11 mouse cellular contexts compared by ENCODE assay signal in the genomic region with DNA sequence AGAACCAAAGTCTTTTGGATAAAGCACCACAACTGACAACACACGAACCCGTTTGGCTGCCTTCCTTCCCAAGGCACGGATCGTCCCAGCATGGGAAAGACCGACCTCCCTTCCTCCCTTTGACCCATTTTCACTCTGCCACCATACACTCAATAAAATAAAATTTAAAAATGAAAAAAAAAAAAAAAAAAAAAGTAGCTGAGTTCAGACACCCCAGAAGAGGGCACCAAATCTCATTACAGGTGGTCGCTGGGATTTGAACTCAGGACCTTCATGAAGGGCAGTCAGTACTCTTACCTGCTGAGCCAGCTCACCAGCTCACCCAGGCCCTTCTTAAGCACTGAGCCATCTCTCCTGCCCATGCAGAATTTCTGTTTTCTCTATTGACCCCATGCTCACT. TPM values are rescaled to one million over a fixed set of nuclear protein-coding genes. Genes with fewer than 3 reads are reported as not detected.
A peak's percentile ranks its signal among the peaks of the same experiment; 100 is the strongest.
DNase-seq lines count a peak whose midpoint lies in the region; ATAC-seq and TF ChIP-seq lines count a peak whose summit lies in the region.
"Had no signal": no experiment of that assay in that cellular context is flagged by ENCODE, and none has a peak within 500 bp of the region (broad histone marks: within the 10 kb centered on the region; RNA-seq: fewer than 3 reads in every experiment).

No protein-coding gene starts in this region.

- DNase-seq in heart, embryonic 10.5 days (ENCODE audit: low spot score) = no peak
- no peak for DNase-seq in heart, postnatal 36 days
- DNase-seq in lung, postnatal 0 days (ENCODE audit: low spot score) = no peak
- no peak for DNase-seq in lung, postnatal 10 days
- DNase-seq in urinary bladder, adult 2 months (ENCODE audit: low spot score) = no peak
- no peak for DNase-seq in adrenal gland, adult 18-20 months (ENCODE audit: low spot score in 2 of 2)
- DNase-seq: B cell, adult 2 months had no signal

- no peak for TF ChIP-seq CTCF in lung, postnatal 0 days (IDR thresholded peaks at IDR 0.05)
- TF ChIP-seq CTCF in intestine, postnatal 0 days (IDR thresholded peaks at IDR 0.05; ENCODE audit: low read depth) = no peak

- no peaks in the 10 kb centered on the region for H3K36me3 ChIP-seq in heart, embryonic 10.5 days
- no peaks in the 10 kb centered on the region for H3K36me3 ChIP-seq in lung, postnatal 0 days (ENCODE audit: insufficient read depth, low read length)
- no peaks in the 10 kb centered on the region for H3K36me3 ChIP-seq in intestine, postnatal 0 days (ENCODE audit: control insufficient read depth, insufficient read depth)
- H3K36me3 ChIP-seq in stomach, embryonic 16.5 days (ENCODE audit: control insufficient read depth, insufficient read depth, low read length) = no peaks in the 10 kb centered on the region

- H3K27ac ChIP-seq in heart, embryonic 10.5 days = no peak overlapping the region
- H3K27ac ChIP-seq in lung, postnatal 0 days (ENCODE audit: low read length) = no peak overlapping the region
- no peak overlapping the region for H3K27ac ChIP-seq in intestine, postnatal 0 days (ENCODE audit: low read depth, low read length)
- H3K27ac ChIP-seq in stomach, embryonic 16.5 days (ENCODE audit: low read length) = no peak overlapping the region
- H3K27ac ChIP-seq: macrophage had no signal

- TF ChIP-seq EP300 in lung, postnatal 0 days (IDR thresholded peaks at IDR 0.05) = no peak

- no peak overlapping the region for H3K9ac ChIP-seq in lung, postnatal 0 days (replicated peaks; ENCODE audit: low read depth)
- H3K9ac ChIP-seq in intestine, postnatal 0 days (ENCODE audit: low read depth, low read length) = no peak overlapping the region
- H3K9ac ChIP-seq in stomach, embryonic 16.5 days (ENCODE audit: low read length) = no peak overlapping the region

- H3K4me2 ChIP-seq in lung, postnatal 0 days (replicated peaks; ENCODE audit: low read depth, low read length) = peak overlapping the region; percentile 48
- H3K4me2 ChIP-seq in intestine, postnatal 0 days (replicated peaks; ENCODE audit: low read depth) = peak overlapping the region; percentile 58
- H3K4me2 ChIP-seq in stomach, embryonic 16.5 days (ENCODE audit: low read depth, low read length) = peak overlapping the region; percentile 58; the same call in 1 of the 2 replicates

- intact Hi-C loops in heart, postnatal 36 days (cut with DNase I) = no loop called here

- no peaks in the 10 kb centered on the region for H3K9me3 ChIP-seq in heart, embryonic 10.5 days
- H3K9me3 ChIP-seq in lung, postnatal 0 days (ENCODE audit: low read length) = no peaks in the 10 kb centered on the region
- no peaks in the 10 kb centered on the region for H3K9me3 ChIP-seq in intestine, postnatal 0 days (ENCODE audit: control insufficient read depth)
- no peaks in the 10 kb centered on the region for H3K9me3 ChIP-seq in stomach, embryonic 16.5 days (replicated peaks; ENCODE audit: control insufficient read depth, low read length)

- peaks cover 12% of the 10 kb centered on the region; the same call in 1 of the 2 replicates for H3K4me1 ChIP-seq in heart, embryonic 10.5 days
- H3K4me1 ChIP-seq in lung, postnatal 0 days (ENCODE audit: insufficient read depth, low read depth, low read length) = no peaks in the 10 kb centered on the region
- H3K4me1 ChIP-seq in intestine, postnatal 0 days (replicated peaks; ENCODE audit: control insufficient read depth, insufficient read depth, low read length) = no peaks in the 10 kb centered on the region
- H3K4me1 ChIP-seq in stomach, embryonic 16.5 days (ENCODE audit: control insufficient read depth, insufficient read depth, low read length) = peaks cover 9% of the 10 kb centered on the region

- WGBS in heart, embryonic 10.5 days = 46% methylated on average over 6 of the region's 6 CpGs
- WGBS in lung, postnatal 0 days = 44% methylated on average over 6 of the region's 6 CpGs
- whole genome bisulfite sequencing in intestine, postnatal 0 days = 53% methylated on average over 6 of the region's 6 CpGs
- WGBS in stomach, embryonic 16.5 days = 40% methylated on average over 6 of the region's 6 CpGs

- peak overlapping the region; percentile 55 for H3K4me3 ChIP-seq in heart, embryonic 10.5 days
- H3K4me3 ChIP-seq in lung, postnatal 0 days (ENCODE audit: low read depth, low read length) = no peak overlapping the region
- H3K4me3 ChIP-seq in intestine, postnatal 0 days (ENCODE audit: low read depth, low read length) = no peak overlapping the region
- H3K4me3 ChIP-seq in stomach, embryonic 16.5 days (replicated peaks; ENCODE audit: low read length) = no peak overlapping the region; the same call in 1 of the 2 replicates
- H3K4me3 ChIP-seq: erythroblast, embryonic 14.5 days had no signal

- no peak for ATAC-seq in lung, postnatal 0 days
- ATAC-seq in intestine, postnatal 0 days = no peak
- ATAC-seq in stomach, embryonic 16.5 days (ENCODE audit: insufficient read depth, low FRiP score) = no peak

- H3K27me3 ChIP-seq in heart, embryonic 10.5 days (ENCODE audit: insufficient read depth, poor library complexity, severe bottlenecking) = no peaks in the 10 kb centered on the region
- no peaks in the 10 kb centered on the region for H3K27me3 ChIP-seq in lung, postnatal 0 days (replicated peaks; ENCODE audit: insufficient read depth, low read length)
- H3K27me3 ChIP-seq in intestine, postnatal 0 days (replicated peaks; ENCODE audit: control insufficient read depth, insufficient read depth, low read length) = no peaks in the 10 kb centered on the region
- no peaks in the 10 kb centered on the region for H3K27me3 ChIP-seq in stomach, embryonic 16.5 days (ENCODE audit: control insufficient read depth, insufficient read depth, low read length)

RNA-seq across cellular contexts. Expression of a gene that starts 5.0 kb away (rescaled TPM):
- polyA plus RNA-seq in heart, embryonic 10.5 days (2016; fragmentation: Nextera tagmentation; extraction: Ambion mirVana) = 120 and 142 TPM in 2 replicates
- total RNA-seq in heart, postnatal 36 days (2021) = 10 to 100 TPM; 30.9 to 34.6 TPM
- polyA plus RNA-seq in lung, postnatal 0 days (2015; fragmentation: Nextera tagmentation; extraction: Ambion mirVana) = 89.5 and 97.7 TPM in 2 replicates
- 177 and 194 TPM in 2 replicates for polyA plus RNA-seq in intestine, postnatal 0 days (2015; fragmentation: Nextera tagmentation; extraction: Ambion mirVana)
- polyA plus RNA-seq in stomach, embryonic 16.5 days (2015; fragmentation: Nextera tagmentation; extraction: Ambion mirVana) = 190 and 195 TPM in 2 replicates
- polyA plus RNA-seq in urinary bladder, adult 2 months (2012; rRNA removed) = 154 and 165 TPM in 2 replicates
- total RNA-seq in adrenal gland, adult 18-20 months (2021) = 100 to 1,000 TPM in 1 of 2 experiments, 10 to 100 TPM in 1; 67.7 to 102 TPM

RNA-seq across cellular contexts. Expression of a gene that starts 31.7 kb away (rescaled TPM):
- polyA plus RNA-seq in heart, embryonic 10.5 days (2016; fragmentation: Nextera tagmentation; extraction: Ambion mirVana) = 2.3 and 2.7 TPM in 2 replicates
- total RNA-seq in heart, postnatal 36 days (2021) = 1 to 10 TPM; 1.0 to 1.2 TPM
- polyA plus RNA-seq in lung, postnatal 0 days (2015; fragmentation: Nextera tagmentation; extraction: Ambion mirVana) = 38.6 and 56.3 TPM in 2 replicates
- polyA plus RNA-seq in intestine, postnatal 0 days (2015; fragmentation: Nextera tagmentation; extraction: Ambion mirVana) = 2.5 and 3.3 TPM in 2 replicates
- polyA plus RNA-seq in stomach, embryonic 16.5 days (2015; fragmentation: Nextera tagmentation; extraction: Ambion mirVana) = 12.4 and 15.3 TPM in 2 replicates
- 18.2 and 21.8 TPM in 2 replicates for polyA plus RNA-seq in urinary bladder, adult 2 months (2012; rRNA removed)
- total RNA-seq in adrenal gland, adult 18-20 months (2021) = 1 to 10 TPM; 1.9 to 2.5 TPM

RNA-seq across cellular contexts. Expression of a gene that starts 33.0 kb away (rescaled TPM):
- polyA plus RNA-seq in heart, embryonic 10.5 days (2016; fragmentation: Nextera tagmentation; extraction: Ambion mirVana) = 0.30 TPM in 1 of 2 replicates, not detected in the other
- under 1 TPM in 1 of 2 experiments, not detected in 1; 0.11 TPM for total RNA-seq in heart, postnatal 36 days (2021)
- 0.05 and 0.06 TPM in 2 replicates for polyA plus RNA-seq in lung, postnatal 0 days (2015; fragmentation: Nextera tagmentation; extraction: Ambion mirVana)
- polyA plus RNA-seq in intestine, postnatal 0 days (2015; fragmentation: Nextera tagmentation; extraction: Ambion mirVana) = 0.14 TPM in 1 of 2 replicates, not detected in the other
- 0.20 and 0.53 TPM in 2 replicates for polyA plus RNA-seq in stomach, embryonic 16.5 days (2015; fragmentation: Nextera tagmentation; extraction: Ambion mirVana)
- 0.06 and 0.12 TPM in 2 replicates for polyA plus RNA-seq in urinary bladder, adult 2 months (2012; rRNA removed)
- not detected for total RNA-seq in adrenal gland, adult 18-20 months (2021)
- polyA plus RNA-seq: erythroblast, embryonic 14.5 days; macrophage had no signal
